Mouse (Mus musculus) testis, adult 2 months (tissue): ENCODE results near the gene 1700007K13Rik.

Experiments
- CTCF ChIP-seq: fragments of 200-500 bp; IDR thresholded peaks from 2 replicates; pipeline ENCODE4 v1.5.1; 2012; ENCODE audit warnings: low read depth, mild to moderate bottlenecking, inconsistent platforms, low read length, moderate library complexity; ENCODE audit not compliant: control insufficient read depth, insufficient read depth, insufficient replicate concordance
- POLR2A ChIP-seq: fragments of 200-500 bp; IDR thresholded peaks from 2 replicates; pipeline ENCODE4 v1.6.1; 2012; ENCODE audit warnings: low read depth, mild to moderate bottlenecking, inconsistent platforms, low read length, moderate library complexity; ENCODE audit not compliant: control insufficient read depth

GRCm38 (mm10) chr2:28464919-28465318 lies 1.2 kb downstream of the 1700007K13Rik start:
- TF ChIP-seq POLR2A (no peak), CTCF (no peak)
